Mouse (Mus musculus) bone marrow, adult 2 months (tissue): ENCODE data around the gene Gm3417.

Experiments used
- CTCF ChIP-seq: fragments of 200-500 bp; IDR thresholded peaks from 2 replicates; pipeline ENCODE4 v1.5.1; 2011; ENCODE audit warnings: low read length, control low read depth; ENCODE audit not compliant: control insufficient read depth, insufficient read depth
- POLR2A ChIP-seq: fragments of 200-500 bp; IDR thresholded peaks from 2 replicates; pipeline ENCODE4 v1.6.1; 2011; ENCODE audit warnings: low read depth, mild to moderate bottlenecking, control low read depth, low read length, borderline replicate concordance; ENCODE audit not compliant: control insufficient read depth

- TF ChIP-seq POLR2A, result no peak
- no peak for TF ChIP-seq CTCF
Observed at GRCm38 (mm10) chr17:14953452-14953851, 25.1 kb downstream of the Gm3417 start.
